Mouse (Mus musculus): ENCODE measurements around the gene Spx.

DNA sequence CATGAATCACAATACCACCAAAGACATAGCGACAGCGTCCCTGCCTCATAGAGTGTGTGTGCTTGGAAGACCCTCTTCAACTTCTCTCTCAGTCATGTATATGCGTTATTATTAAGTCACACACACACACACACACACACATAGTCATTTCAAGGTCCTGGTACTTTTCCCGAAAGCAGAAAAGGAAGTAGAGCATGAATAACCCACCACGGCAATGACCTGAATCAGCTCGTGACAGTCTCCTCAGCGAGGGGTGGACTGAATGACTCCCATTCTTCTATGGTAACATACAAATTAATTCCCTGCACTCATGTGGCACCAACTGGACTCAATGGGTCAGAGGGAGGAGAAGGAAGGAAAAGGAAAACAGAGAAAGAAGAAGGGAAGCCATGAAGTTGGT, 11.7 kb downstream of the Spx start:
- TF ChIP-seq CTCF (IDR thresholded peaks at IDR 0.05; ENCODE audit: low read depth) (no peak), EP300 (IDR thresholded peaks at IDR 0.05; ENCODE audit: low read depth) (no peak)

All from heart, postnatal 0 days (tissue).